Mouse (Mus musculus) erythroblast, embryonic 14.5 days (primary cell): ENCODE results near the gene Hes3.

Source experiments
- GATA1 ChIP-seq: IDR thresholded peaks from 2 replicates; pipeline ENCODE4 v1.6.1; 2012; ENCODE audit warnings: low read length, inconsistent platforms, mixed read lengths
- TAL1 ChIP-seq: IDR thresholded peaks from 3 replicates; pipeline ENCODE4 v1.6.1; 2012; ENCODE audit warnings: low read length, inconsistent platforms, mixed read lengths

DNA sequence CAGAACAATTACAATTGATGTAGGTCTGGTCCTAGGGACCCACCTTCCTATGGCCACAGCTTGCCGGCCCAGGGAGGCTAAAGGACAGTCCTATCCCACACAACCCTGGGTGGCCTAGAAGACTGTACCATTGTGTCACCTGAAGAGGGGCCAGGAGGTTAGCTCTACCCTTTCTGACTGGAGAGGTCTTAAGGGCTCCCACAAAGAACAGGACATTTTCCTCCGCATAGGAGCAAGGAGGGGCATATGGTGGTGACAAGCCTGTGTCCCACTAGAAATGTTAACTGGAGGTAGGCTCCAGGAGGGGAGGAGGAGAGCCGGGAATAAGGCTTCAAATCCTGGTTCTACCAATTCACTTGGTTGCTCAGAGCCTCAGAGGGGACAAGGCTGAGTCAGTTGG lies 18.3 kb downstream of the Hes3 start:
- TF ChIP-seq GATA1 = no peak
- TF ChIP-seq TAL1 = no peak
